Mouse (Mus musculus): ENCODE data around the gene Scarb1. TPM values are rescaled to one million over a fixed set of nuclear protein-coding genes. Genes with fewer than 3 reads are reported as not detected.

Scarb1 gene
- polyA plus RNA-seq, 2 experiments, result 40.1 to 67.7 TPM

GRCm38 (mm10) chr5:125262578-125262977 lies 78.3 kb downstream of the Scarb1 start:
- TF ChIP-seq POLR2A (IDR thresholded peaks at IDR 0.05; ENCODE audit: borderline replicate concordance, extremely low read depth, insufficient read depth, insufficient read length), result no peak
- Histone ChIP-seq H3K27me3 (ENCODE audit: control insufficient read depth, insufficient read depth, low read length) (no peaks in the 10 kb centered on the region), H3K4me3 (replicated peaks; ENCODE audit: low read length) (no peak overlapping the region), H3K4me2 (replicated peaks; ENCODE audit: low read depth, low read length, severe bottlenecking) (no peak overlapping the region), H3K27ac (replicated peaks; ENCODE audit: low read depth, low read length) (no peak overlapping the region), H3K9ac (ENCODE audit: low read depth, low read length, severe bottlenecking) (no peak overlapping the region), H3K36me3 (ENCODE audit: control insufficient read depth, insufficient read depth, low read length) (no peaks in the 10 kb centered on the region), H3K9me3 (ENCODE audit: control insufficient read depth, low read length) (no peaks in the 10 kb centered on the region), H3K4me1 (ENCODE audit: control insufficient read depth, insufficient read depth, low read length) (peaks cover 5% of the 10 kb centered on the region)
- no peak for DNase-seq (ENCODE audit: low spot score)
- WGBS, result 51% methylated on average over 7 of the region's 7 CpGs
- ATAC-seq (ENCODE audit: low FRiP score, low read depth), result no peak

- DNase-seq (ENCODE audit: low spot score) (no peak), ATAC-seq (ENCODE audit: low FRiP score, low read depth) (peak; percentile 47; the same call in 1 of the 2 replicates)
- H3K4me3 ChIP-seq (replicated peaks; ENCODE audit: low read length), result no peak overlapping the region
- no peak for TF ChIP-seq POLR2A (IDR thresholded peaks at IDR 0.05; ENCODE audit: borderline replicate concordance, extremely low read depth, insufficient read depth, insufficient read length)
- H3K4me2 ChIP-seq (replicated peaks; ENCODE audit: low read depth, low read length, severe bottlenecking), result no peak overlapping the region
- H3K36me3 ChIP-seq (ENCODE audit: control insufficient read depth, insufficient read depth, low read length), result no peaks in the 10 kb centered on the region
- 71% methylated on average over 3 of the region's 5 CpGs for WGBS
- no peak overlapping the region for H3K27ac ChIP-seq (replicated peaks; ENCODE audit: low read depth, low read length)
- H3K9me3 ChIP-seq (ENCODE audit: control insufficient read depth, low read length), result no peaks in the 10 kb centered on the region
- no peak overlapping the region for H3K9ac ChIP-seq (ENCODE audit: low read depth, low read length, severe bottlenecking)
- H3K27me3 ChIP-seq (ENCODE audit: control insufficient read depth, insufficient read depth, low read length), result no peaks in the 10 kb centered on the region
- no peaks in the 10 kb centered on the region for H3K4me1 ChIP-seq (ENCODE audit: control insufficient read depth, insufficient read depth, low read length)
Measured at GRCm38 (mm10) chr5:125253917-125254316, 87.0 kb downstream of the Scarb1 start.

GRCm38 (mm10) chr5:125253448-125253847 lies 87.4 kb downstream of the Scarb1 start:
- Histone ChIP-seq H3K9me3 (ENCODE audit: control insufficient read depth, low read length) (no peaks in the 10 kb centered on the region), H3K4me3 (replicated peaks; ENCODE audit: low read length) (no peak overlapping the region), H3K27ac (replicated peaks; ENCODE audit: low read depth, low read length) (no peak overlapping the region), H3K9ac (ENCODE audit: low read depth, low read length, severe bottlenecking) (no peak overlapping the region), H3K4me1 (ENCODE audit: control insufficient read depth, insufficient read depth, low read length) (no peaks in the 10 kb centered on the region), H3K27me3 (ENCODE audit: control insufficient read depth, insufficient read depth, low read length) (no peaks in the 10 kb centered on the region), H3K4me2 (replicated peaks; ENCODE audit: low read depth, low read length, severe bottlenecking) (no peak overlapping the region), H3K36me3 (ENCODE audit: control insufficient read depth, insufficient read depth, low read length) (no peaks in the 10 kb centered on the region)
- ATAC-seq (ENCODE audit: low FRiP score, low read depth) (no peak), DNase-seq (ENCODE audit: low spot score) (no peak)
- WGBS, result 88% methylated on average over 3 of the region's 3 CpGs
- no peak for TF ChIP-seq POLR2A (IDR thresholded peaks at IDR 0.05; ENCODE audit: borderline replicate concordance, extremely low read depth, insufficient read depth, insufficient read length)

- Histone ChIP-seq H3K4me2 (replicated peaks; ENCODE audit: low read depth, low read length, severe bottlenecking) (no peak overlapping the region), H3K27me3 (ENCODE audit: control insufficient read depth, insufficient read depth, low read length) (no peaks in the 10 kb centered on the region), H3K9ac (ENCODE audit: low read depth, low read length, severe bottlenecking) (no peak overlapping the region), H3K36me3 (ENCODE audit: control insufficient read depth, insufficient read depth, low read length) (no peaks in the 10 kb centered on the region), H3K4me3 (replicated peaks; ENCODE audit: low read length) (no peak overlapping the region), H3K27ac (replicated peaks; ENCODE audit: low read depth, low read length) (no peak overlapping the region), H3K9me3 (ENCODE audit: control insufficient read depth, low read length) (no peaks in the 10 kb centered on the region), H3K4me1 (ENCODE audit: control insufficient read depth, insufficient read depth, low read length) (no peaks in the 10 kb centered on the region)
- 68% methylated on average over 8 of the region's 8 CpGs for WGBS
- DNase-seq (ENCODE audit: low spot score), result no peak
- no peak for TF ChIP-seq POLR2A (IDR thresholded peaks at IDR 0.05; ENCODE audit: borderline replicate concordance, extremely low read depth, insufficient read depth, insufficient read length)
- no peak for ATAC-seq (ENCODE audit: low FRiP score, low read depth)
Measured at GRCm38 (mm10) chr5:125252664-125253063, 88.2 kb downstream of the Scarb1 start.

- H3K4me3 ChIP-seq (replicated peaks; ENCODE audit: low read length), result no peak overlapping the region
- no peaks in the 10 kb centered on the region for H3K27me3 ChIP-seq (ENCODE audit: control insufficient read depth, insufficient read depth, low read length)
- DNase-seq (ENCODE audit: low spot score) (no peak), ATAC-seq (ENCODE audit: low FRiP score, low read depth) (no peak)
- H3K36me3 ChIP-seq (ENCODE audit: control insufficient read depth, insufficient read depth, low read length), result no peaks in the 10 kb centered on the region
- no peak overlapping the region for H3K9ac ChIP-seq (ENCODE audit: low read depth, low read length, severe bottlenecking)
- 54% methylated on average over 15 of the region's 15 CpGs for WGBS
- no peak overlapping the region for H3K4me2 ChIP-seq (replicated peaks; ENCODE audit: low read depth, low read length, severe bottlenecking)
- H3K4me1 ChIP-seq (ENCODE audit: control insufficient read depth, insufficient read depth, low read length), result no peaks in the 10 kb centered on the region
- H3K9me3 ChIP-seq (ENCODE audit: control insufficient read depth, low read length), result no peaks in the 10 kb centered on the region
- TF ChIP-seq POLR2A (IDR thresholded peaks at IDR 0.05; ENCODE audit: borderline replicate concordance, extremely low read depth, insufficient read depth, insufficient read length), result no peak
- H3K27ac ChIP-seq (replicated peaks; ENCODE audit: low read depth, low read length), result no peak overlapping the region
Measured at GRCm38 (mm10) chr5:125251885-125252615, 88.8 kb downstream of the Scarb1 start.

Measured in limb, embryonic 14.5 days (tissue).